Mouse (Mus musculus): ENCODE measurements around the gene Mecom. TPM values are rescaled to one million over a fixed set of nuclear protein-coding genes. Genes with fewer than 3 reads are reported as not detected.

Gene Mecom
- polyA plus RNA-seq (2012; rRNA removed), result 4.8 and 9.6 TPM in 2 replicates

DNA sequence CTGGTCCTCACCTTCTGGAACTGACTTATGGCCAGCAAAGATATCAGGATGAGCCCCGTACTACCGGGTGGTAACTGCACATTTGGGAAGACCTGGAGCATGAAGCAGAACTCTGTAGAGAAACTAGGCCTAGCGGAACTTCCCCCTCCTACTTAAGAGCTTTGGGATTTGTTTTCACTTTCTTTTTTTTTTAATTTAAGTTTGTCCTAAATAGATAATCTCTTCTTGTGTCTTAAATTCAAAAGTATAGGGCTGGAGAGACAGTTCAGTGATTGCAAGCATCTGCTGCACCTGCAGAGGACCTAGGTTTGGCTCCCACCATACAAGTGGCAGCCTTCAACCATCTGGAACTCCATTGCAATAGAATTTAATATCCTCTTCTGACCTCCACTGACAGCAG, at the start of gene Mecom:
Gene Mecom, minus strand, starts transcription at position 101 of the 400 bp plus-strand sequence.

Other genes starting within 250 kb of the Mecom start
- 0.13 and 0.15 TPM in 2 replicates for gene Actrt3, start 51.9 kb upstream of the Mecom start, polyA plus RNA-seq (2012; rRNA removed)
- 22.0 and 25.5 TPM in 2 replicates for gene Mynn, start 54.1 kb upstream of the Mecom start, polyA plus RNA-seq (2012; rRNA removed)
- gene Lrriq4, start 96.5 kb upstream of the Mecom start, polyA plus RNA-seq (2012; rRNA removed), result not detected in 2 replicates
- 0.53 and 0.58 TPM in 2 replicates for gene Lrrc34, start 99.9 kb upstream of the Mecom start, polyA plus RNA-seq (2012; rRNA removed)
- 0.10 TPM in 1 of 2 replicates, not detected in the other for gene Lrrc31, start 151.8 kb upstream of the Mecom start, polyA plus RNA-seq (2012; rRNA removed)
- gene Samd7, start 198.3 kb upstream of the Mecom start, polyA plus RNA-seq (2012; rRNA removed), result 0.05 and 0.06 TPM in 2 replicates
- 51.7 and 52.8 TPM in 2 replicates for gene Sec62, start 244.9 kb upstream of the Mecom start, polyA plus RNA-seq (2012; rRNA removed)

All from central nervous system, embryonic 14 days (tissue).